Mouse (Mus musculus) 3T3-L1 (cell line): ENCODE data around the gene Cc2d2b.

Source experiments
- DNase-seq: peaks from one replicate; pipeline ENCODE4 v3.0.0-alpha.2; 2015; ENCODE audit warnings: low read depth, low spot score

The Cc2d2b gene

DNA sequence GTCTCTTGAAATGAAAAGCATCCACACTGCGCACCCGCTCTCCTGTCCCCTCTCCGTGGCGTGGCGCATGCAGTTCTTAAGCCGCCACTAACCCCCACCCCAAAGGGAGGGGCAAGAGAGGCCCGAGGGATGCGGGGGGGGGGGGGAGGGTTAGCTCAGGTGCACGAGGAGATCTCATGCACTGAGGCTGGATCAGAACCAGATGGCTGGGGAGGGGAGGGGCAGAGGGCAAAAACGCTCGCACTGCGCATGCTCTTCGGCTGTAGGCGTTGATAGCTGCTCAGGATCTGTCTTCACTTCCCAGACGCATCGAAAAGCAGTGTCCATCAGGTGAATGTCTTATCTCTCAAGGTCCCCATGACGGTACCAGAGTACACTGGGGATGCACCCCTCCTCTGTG, at the start of gene Cc2d2b:
TSS of gene Cc2d2b (plus strand) at position 195 of the 400 bp plus-strand sequence.
- no peak for DNase-seq

DNA sequence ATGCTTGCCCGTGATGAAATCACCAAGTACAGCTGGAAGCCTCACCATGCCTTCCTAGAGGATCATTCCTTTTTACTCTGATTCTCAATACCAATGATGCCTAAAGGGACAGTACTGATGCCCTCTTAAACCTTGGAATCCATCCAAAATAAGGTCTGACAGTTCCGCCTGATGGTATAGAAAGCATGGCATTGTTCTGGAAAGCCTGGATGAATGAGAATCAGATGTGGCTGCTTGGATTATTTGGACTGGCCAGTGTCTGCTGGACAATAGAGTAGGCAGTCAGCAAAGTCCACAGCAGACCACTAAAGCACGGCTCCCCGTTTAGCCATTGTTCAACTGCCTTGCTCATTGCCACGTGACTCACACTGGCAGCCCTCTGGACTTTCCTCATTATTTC, 48.7 kb upstream of the Cc2d2b start:
- DNase-seq: no peak

DNA sequence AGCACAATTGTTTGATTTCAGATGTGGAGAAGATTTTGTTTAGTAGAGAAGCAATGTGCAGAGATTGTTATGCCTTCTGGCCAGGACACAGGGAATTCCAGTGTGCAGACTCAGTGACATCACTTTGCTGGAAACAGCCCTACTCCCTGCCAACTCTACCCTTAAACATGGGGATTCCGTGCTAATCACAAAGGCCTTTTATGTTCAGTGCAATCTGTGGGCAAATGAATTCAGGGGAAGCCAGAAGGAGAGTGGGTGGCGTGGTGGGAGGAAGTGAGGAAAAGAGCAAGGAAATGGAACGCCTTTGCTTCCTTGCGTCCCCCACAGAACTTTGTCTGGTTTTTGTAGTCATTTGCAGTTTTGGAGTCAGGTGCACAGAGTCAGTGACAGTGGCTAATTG, 46.1 kb upstream of the Cc2d2b start:
- no peak for DNase-seq

DNA sequence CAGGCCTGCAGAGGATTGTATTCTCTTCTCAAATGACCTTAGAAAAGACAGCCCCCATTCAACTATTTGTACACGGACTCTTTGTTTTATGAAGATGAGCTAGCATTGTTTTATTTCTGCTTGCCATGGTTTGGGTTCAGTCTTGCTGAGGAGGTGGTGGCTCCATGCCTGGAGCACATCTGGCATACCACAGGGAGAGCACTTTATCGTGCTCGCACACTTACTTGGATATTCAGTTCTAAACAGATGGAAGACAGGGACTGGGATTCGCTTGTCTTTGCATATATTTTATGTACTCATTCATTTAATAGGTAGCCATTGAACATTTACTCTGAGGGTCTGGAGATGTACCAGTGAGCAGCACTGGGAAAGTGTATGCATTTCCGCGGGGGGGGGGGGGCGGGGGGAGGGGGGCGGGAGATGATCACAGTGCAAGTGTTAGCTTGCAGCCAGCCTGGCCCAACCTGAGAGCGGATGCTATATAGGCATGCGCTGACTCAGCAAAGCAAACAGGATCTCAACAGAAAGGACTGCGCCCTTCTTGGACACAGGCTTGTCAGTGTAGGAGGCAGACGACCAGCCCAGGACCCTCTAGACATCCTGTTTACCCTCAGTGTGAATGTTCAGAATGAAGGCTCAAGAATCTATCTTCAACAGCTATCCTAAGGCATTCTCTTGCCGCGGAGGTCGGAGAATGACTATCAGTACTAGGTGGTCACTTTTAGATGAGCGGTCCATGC, 35.5 kb upstream of the Cc2d2b start:
- DNase-seq: no peak

DNA sequence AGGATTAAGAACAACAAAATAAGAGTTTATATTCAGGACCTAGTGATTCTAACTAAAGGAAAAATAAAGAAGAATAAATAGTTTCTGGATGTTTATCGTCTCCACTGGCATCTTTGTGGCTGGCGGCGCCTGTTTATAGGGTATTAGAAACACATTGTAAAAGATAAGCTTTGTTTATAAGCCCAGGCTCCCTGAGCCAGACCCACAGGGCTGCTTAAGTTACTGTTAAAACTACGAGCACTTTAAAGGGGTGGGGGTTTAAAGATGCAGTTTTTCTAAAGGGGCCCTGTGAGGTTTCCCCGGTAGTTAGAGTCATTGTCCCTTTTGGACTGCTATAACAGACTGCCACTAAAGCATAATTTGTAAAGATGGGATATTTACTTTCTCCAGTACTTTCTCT, 33.9 kb upstream of the Cc2d2b start:
- no peak for DNase-seq

DNA sequence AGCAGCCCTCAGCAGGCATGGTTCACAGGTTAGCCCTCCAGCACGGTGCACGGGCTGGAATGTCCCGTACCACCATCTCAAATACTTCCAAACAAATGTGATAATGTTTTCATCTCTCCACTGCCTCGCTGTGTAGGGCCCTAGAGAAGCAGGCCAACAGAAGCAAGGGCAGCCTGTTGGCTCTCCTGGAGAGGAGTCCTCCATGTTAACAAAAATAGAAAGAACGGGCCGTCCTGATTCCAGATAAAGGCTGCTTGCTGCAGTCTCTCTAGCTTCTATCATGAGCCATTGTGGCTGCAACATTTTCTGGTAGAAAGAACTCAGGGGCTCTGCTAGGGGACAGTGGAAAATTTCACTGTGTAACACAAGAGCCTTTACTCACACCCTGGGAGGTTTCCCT, 31.6 kb upstream of the Cc2d2b start:
- no peak for DNase-seq

DNA sequence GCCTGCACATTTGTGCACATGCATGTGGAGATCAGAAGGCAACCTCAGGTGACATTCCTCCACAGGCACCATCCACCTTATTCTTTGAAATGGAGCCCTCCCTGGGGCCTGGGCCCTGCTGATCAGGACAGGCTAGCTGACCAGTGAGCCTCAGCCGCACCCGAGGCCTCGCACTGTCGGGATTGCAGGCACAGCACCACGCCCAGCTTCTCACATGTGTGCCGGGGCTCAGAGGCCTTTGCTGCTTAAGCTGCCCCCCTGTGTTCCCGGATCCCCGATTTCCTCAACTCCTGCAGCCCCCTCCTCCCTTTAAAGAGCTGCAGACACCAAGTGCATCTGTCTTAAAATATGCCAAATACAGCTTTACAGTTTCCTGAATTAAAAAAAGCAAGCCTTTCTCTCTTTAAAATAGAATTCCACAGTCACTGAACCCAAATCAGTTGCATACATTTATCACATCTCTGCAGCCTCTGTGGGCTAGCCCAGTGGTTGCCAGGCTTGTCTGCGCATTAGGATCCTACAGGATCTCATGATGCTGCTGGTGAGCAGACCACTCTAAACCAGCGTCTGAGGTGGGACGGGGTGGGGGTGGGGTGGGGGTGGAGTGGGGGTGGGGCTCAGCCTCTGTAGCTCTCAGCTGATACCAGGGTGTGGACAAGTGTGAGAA, 29.0 kb upstream of the Cc2d2b start:
- no peak for DNase-seq

DNA sequence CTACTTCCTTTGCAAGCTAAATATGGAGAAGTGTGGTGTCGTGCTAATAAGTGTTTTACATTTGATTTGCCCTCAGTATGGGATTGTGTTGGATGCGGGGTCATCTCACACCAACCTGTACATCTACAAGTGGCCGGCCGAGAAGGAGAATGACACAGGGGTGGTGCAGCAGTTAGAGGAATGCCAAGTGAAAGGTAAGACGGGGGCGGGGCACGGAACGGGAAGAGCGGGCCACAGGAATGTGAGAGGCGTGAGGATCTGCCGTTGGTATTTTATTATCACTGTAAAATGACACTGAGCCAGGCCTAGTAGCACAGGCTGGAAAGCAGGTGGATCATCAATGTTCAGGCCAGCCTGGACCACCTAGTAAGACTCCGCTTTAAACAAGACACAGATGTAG, 28.2 kb upstream of the Cc2d2b start:
- no peak for DNase-seq

DNA sequence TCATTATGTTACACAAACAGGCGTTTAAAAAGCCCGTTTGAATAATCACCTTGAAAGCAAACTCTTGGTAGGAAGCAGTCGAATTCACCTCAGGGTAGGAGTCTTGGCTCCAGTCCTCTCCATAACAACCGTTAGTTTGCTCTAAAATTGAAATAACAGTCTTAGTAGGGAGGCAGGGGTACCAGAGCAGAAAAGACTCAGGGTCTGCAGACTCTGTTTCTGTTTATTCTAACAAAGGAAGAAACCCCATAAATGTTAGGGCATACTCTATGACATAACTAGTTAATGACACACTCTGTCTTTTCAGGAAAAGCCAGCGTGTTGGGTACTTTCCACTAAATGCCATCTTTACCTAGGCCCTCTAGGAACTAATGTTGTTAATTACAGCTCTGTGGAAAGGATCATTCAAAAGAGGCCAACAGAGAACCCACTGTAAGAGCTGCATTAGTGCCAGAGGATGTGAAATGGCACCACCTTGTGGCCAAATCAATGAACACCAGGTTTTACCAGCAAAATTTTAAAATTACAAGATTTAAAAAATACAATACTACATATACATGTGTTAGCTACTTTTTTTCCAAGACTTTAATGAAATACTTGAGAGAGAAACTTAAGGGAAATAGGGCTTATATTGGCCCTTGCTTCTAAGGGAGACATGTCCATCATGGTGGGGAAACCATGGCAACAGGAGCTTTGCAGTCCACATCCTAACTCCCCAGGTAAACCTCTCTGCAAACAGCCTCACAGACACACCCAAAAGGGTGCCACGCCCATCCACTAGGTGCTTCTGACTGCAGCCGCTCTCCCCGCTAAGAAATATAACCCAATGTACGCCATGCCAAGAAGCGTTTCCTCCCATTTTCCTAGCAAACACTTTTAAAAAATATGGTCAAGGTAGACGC, 26.2 kb upstream of the Cc2d2b start:
- DNase-seq: peak; percentile 81

GRCm38 (mm10) chr19:40723516-40723915, 25.0 kb upstream of the Cc2d2b start:
- DNase-seq: no peak

GRCm38 (mm10) chr19:40726148-40726547, 22.4 kb upstream of the Cc2d2b start:
- DNase-seq: no peak

- DNase-seq: no peak
These were observed 21.9 kb upstream of the Cc2d2b start for GRCm38 (mm10) chr19:40726614-40727013.

GRCm38 (mm10) chr19:40728213-40728612, 20.3 kb upstream of the Cc2d2b start:
- DNase-seq: no peak

DNA sequence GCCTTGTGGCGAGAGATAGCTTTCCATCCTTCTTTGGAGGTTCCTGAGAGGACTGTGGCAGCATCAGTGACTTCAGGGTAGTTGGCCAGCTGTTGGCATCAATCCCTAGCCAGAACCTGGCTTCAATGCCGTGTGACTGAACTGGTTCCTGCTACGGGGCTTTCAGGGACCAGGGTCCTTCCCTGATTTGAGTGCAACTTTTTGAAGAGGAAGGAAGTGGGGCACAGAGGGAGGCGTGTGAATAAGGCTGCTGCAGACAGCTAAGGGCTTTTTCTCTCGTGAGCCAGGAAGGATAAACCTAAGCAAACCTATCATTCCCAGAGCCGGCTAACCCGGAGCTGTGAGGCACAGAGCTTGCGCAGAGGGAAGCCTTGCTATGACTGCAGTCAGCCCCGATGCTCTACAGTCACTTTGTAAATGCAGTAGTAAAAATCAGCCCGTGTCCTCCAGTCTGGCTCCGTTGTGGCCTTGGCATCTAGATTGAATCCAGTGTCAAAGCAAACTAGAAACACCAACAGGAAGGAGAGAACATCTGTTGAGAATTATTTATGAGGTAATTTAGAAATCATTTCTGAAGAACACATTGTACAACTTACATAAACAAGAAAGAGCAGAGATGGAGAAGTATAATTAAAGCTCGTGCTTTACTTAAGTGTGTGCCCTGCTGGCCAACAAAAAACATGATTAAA, 19.7 kb upstream of the Cc2d2b start:
- DNase-seq: no peak

DNA sequence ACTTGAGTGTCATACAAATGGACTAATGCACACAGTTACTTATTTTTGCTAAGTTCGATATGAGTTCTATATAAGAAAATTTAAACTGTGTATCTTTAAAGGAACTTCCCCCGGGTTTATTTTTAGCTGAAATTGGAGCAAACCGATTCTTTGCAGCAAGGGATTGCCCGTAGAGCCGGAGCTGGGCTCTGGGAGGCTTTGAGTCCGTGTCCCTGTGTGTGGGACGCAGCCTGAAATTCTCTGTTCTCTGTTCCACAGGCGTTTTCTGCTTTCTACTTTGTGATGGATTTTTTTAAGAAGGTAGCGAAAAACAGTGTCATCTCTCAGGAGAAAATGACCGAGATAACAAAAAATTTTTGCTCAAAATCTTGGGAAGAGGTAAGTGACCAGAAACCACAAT, 15.1 kb upstream of the Cc2d2b start:
- DNase-seq: no peak

DNA sequence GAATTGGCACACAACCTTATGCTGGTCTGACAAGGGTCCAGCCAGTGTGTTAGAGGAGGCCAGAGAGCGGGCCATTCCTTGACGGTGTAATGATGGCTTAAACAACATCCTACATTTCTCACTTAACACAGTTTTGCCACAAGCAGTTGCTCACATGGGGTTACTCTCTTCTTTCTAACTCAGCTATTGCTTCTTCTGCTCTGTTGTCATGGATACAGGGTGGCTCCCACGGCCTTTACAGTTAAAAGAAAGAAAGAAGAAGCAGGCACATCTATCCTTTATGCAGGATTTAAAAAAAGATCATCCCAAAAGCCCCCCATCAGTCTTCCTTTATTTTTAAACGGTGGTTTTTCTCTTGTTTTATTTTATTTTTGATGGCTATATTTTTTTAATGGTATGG, 14.7 kb upstream of the Cc2d2b start:
- DNase-seq: no peak

DNA sequence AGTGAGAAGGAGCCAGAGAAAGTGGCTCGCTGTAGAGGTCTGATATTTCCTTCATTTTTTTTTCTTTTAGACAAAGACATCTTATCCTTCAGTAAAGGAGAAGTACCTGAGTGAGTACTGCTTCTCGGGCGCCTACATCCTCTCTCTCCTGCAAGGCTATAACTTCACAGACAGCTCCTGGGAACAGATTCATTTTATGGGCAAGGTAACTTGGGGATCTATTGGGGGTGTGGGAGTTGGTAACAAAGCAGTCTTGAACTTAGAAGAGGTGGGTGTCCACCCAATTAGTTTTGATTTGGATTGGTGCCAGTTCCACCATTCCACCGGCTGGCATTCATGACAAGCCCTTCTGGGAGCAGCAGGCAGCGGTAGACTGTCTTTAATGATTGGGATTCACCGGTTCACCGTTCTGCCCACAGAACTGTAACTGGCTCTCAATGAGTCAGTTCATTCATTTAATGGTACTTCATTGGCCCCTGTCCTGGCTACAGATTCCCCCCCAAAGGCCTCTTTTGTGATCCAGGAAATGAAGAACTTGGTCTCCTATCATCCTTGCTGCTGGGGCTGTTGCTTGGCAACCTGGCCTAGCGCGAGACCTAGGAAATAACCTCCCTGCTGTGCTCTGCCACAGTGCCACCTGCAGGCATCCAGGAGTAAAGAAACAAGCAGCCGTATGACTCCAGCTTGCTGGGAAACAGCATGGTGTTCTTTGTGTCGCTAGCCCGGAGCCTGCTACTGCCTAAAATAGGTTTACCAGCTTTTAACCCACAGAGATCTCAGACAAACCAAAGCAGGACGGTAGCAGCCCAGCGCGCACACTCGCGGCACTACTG, 11.7 kb upstream of the Cc2d2b start:
- DNase-seq: peak; percentile 72

DNA sequence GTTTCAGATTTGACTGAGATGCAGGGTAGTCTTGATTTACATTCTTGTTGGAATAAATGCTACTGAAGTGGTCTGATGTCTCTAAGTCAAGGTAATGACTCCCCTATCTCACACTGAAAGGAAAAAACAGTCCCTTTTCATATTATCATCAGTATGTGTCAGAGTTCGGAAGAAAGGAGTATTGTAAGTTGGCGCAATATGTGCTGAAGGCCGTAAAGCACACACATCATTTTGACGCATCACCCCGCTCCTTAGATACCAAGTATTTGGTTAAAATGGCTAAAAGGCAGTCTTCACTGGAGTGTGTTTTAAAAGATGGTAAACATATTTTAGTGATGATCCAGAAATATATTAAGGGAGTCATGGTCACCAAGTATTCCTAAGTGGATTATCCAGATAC, 10.9 kb upstream of the Cc2d2b start:
- no peak for DNase-seq

- no peak for DNase-seq
These were observed 9.7 kb upstream of the Cc2d2b start for GRCm38 (mm10) chr19:40738683-40739324.

DNA sequence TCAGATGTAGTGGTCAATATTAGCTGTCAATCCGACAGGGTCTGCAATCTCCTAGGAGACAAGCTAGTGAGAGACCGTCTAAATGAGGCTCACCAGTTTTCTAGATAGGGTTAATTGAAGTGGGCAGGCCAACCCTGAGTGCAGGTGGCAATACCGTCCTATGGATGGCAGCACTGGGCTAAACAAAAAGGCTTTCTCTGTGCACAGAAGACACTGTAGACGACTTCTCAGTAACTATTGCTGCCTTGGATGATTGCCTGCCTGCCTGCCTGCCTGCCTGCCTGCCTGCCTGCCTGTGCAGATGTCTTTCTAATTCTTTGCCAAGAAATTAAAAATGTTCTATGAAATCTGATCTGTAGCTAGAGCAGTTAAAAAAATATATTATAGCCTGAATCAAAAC, 1.9 kb upstream of the Cc2d2b start:
- peak; percentile 20 for DNase-seq
